Mouse (Mus musculus): Measurements from ENCODE around the gene S100a5. TPM values are rescaled to one million over a fixed set of nuclear protein-coding genes. Genes with fewer than 3 reads are reported as not detected.

Gene S100a5
- total and polyA plus RNA-seq, 3 experiments: not detected

DNA sequence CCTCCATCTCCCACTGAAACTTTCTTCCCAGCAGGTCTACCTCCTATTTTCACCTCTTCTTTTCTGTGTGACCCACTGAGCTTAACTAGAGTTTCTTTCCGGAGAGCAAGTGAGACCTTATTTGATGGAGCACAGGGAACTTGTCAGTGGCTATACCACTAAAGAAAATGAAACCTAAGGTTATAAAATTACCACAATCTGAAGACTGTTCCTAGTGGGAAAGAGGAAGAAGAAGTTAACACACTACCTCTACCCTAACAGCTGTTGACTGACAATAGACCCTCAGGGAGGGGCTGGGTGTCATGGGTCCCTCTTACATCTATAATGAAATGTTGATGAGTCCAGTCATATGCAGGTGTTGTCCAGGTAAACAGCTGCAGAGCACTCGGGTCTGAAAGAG is 23.7 kb downstream of the S100a5 start:
- no peak for ATAC-seq (ENCODE audit: extremely low read depth, insufficient number of reproducible peaks, low FRiP score, poor library complexity, severe bottlenecking)

GRCm38 (mm10) chr3:90638511-90639275 is 30.4 kb downstream of the S100a5 start:
- H3K27me3 ChIP-seq (ENCODE audit: insufficient read depth, low read length): peaks cover 3% of the 10 kb centered on the region; the same call in 1 of the 2 replicates
- H3K4me3 ChIP-seq (ENCODE audit: low read depth, low read length): no peak overlapping the region
- H3K4me1 ChIP-seq (ENCODE audit: insufficient read depth, low read depth, low read length): no peaks in the 10 kb centered on the region
- no peak for TF ChIP-seq POLR2AphosphoS5 (IDR thresholded peaks at IDR 0.05; ENCODE audit: insufficient replicate concordance, low read depth, low read length)
- no peak for TF ChIP-seq GATA1 (IDR thresholded peaks at IDR 0.05; ENCODE audit: borderline replicate concordance, low read length)
- TF ChIP-seq GATA2 (IDR thresholded peaks at IDR 0.05; ENCODE audit: borderline replicate concordance, low read depth, low read length): no peak
- no peak for TF ChIP-seq TAL1 (conservative IDR thresholded peaks at IDR 0.05; ENCODE audit: low read depth, low read length)
- no peak for TF ChIP-seq CTCF (IDR thresholded peaks at IDR 0.05; ENCODE audit: low read depth, low read length)
- no peaks in the 10 kb centered on the region for H3K36me3 ChIP-seq (replicated peaks)
- DNase-seq (ENCODE audit: low spot score): no peak
- no peaks in the 10 kb centered on the region for H3K9me3 ChIP-seq (replicated peaks)
- no peak for ATAC-seq (ENCODE audit: extremely low read depth, insufficient number of reproducible peaks, low FRiP score, poor library complexity, severe bottlenecking)

More for the DNA sequence above, 23.7 kb downstream of the S100a5 start:
- Histone ChIP-seq H3K27me3 (ENCODE audit: insufficient read depth, low read length) (0 out of 2 replicates have a peak, but pooled peaks cover 5% of the 10 kb centered on the region), H3K4me1 (ENCODE audit: insufficient read depth, low read depth, low read length) (no peaks in the 10 kb centered on the region), H3K4me3 (ENCODE audit: low read depth, low read length) (no peak overlapping the region), H3K36me3 (replicated peaks) (no peaks in the 10 kb centered on the region), H3K9me3 (replicated peaks) (no peaks in the 10 kb centered on the region)
- DNase-seq (ENCODE audit: low spot score): no peak
- TF ChIP-seq GATA2 (IDR thresholded peaks at IDR 0.05; ENCODE audit: borderline replicate concordance, low read depth, low read length) (no peak), TAL1 (conservative IDR thresholded peaks at IDR 0.05; ENCODE audit: low read depth, low read length) (no peak), CTCF (IDR thresholded peaks at IDR 0.05; ENCODE audit: low read depth, low read length) (no peak), GATA1 (IDR thresholded peaks at IDR 0.05; ENCODE audit: borderline replicate concordance, low read length) (no peak), POLR2AphosphoS5 (IDR thresholded peaks at IDR 0.05; ENCODE audit: insufficient replicate concordance, low read depth, low read length) (no peak)

GRCm38 (mm10) chr3:90639511-90640154 is 31.3 kb downstream of the S100a5 start:
- Histone ChIP-seq H3K27me3 (ENCODE audit: insufficient read depth, low read length) (peaks cover 3% of the 10 kb centered on the region; the same call in 1 of the 2 replicates), H3K36me3 (replicated peaks) (no peaks in the 10 kb centered on the region), H3K4me3 (ENCODE audit: low read depth, low read length) (no peak overlapping the region), H3K9me3 (replicated peaks) (no peaks in the 10 kb centered on the region), H3K4me1 (ENCODE audit: insufficient read depth, low read depth, low read length) (no peaks in the 10 kb centered on the region)
- ATAC-seq (ENCODE audit: extremely low read depth, insufficient number of reproducible peaks, low FRiP score, poor library complexity, severe bottlenecking): peak; percentile 28; the same call in 1 of the 2 replicates
- DNase-seq (ENCODE audit: low spot score): no peak
- TF ChIP-seq GATA2 (IDR thresholded peaks at IDR 0.05; ENCODE audit: borderline replicate concordance, low read depth, low read length) (no peak), CTCF (IDR thresholded peaks at IDR 0.05; ENCODE audit: low read depth, low read length) (peak; percentile 84)

DNA sequence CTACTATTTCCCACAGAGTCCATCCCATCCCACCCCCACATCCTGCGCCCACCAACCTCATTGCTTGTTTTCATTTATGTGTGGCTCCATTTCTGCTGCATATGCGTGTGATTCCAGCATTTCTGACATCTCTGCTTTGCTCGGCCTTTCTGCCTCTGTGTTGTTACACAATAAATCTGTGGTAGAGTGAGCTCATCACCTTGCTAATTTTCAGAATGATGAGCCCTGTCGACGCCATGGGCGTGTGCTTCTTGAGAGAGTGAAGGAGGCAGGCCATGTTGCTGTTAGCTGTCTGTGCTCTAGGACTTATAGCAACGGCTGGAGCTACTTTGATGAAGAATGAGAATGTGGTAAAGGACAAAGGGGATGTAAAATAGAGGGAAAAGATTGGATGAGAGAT is 32.7 kb downstream of the S100a5 start:
- no peak for ATAC-seq (ENCODE audit: extremely low read depth, insufficient number of reproducible peaks, low FRiP score, poor library complexity, severe bottlenecking)
- H3K27me3 ChIP-seq (ENCODE audit: insufficient read depth, low read length): peaks cover 3% of the 10 kb centered on the region; the same call in 1 of the 2 replicates
- no peaks in the 10 kb centered on the region for H3K9me3 ChIP-seq (replicated peaks)
- no peaks in the 10 kb centered on the region for H3K36me3 ChIP-seq (replicated peaks)
- no peaks in the 10 kb centered on the region for H3K4me1 ChIP-seq (ENCODE audit: insufficient read depth, low read depth, low read length)
- no peak for DNase-seq (ENCODE audit: low spot score)
- TF ChIP-seq GATA2 (IDR thresholded peaks at IDR 0.05; ENCODE audit: borderline replicate concordance, low read depth, low read length) (no peak), CTCF (IDR thresholded peaks at IDR 0.05; ENCODE audit: low read depth, low read length) (no peak), GATA1 (IDR thresholded peaks at IDR 0.05; ENCODE audit: borderline replicate concordance, low read length) (no peak), POLR2AphosphoS5 (IDR thresholded peaks at IDR 0.05; ENCODE audit: insufficient replicate concordance, low read depth, low read length) (no peak), TAL1 (conservative IDR thresholded peaks at IDR 0.05; ENCODE audit: low read depth, low read length) (no peak)
- H3K4me3 ChIP-seq (ENCODE audit: low read depth, low read length): no peak overlapping the region

GRCm38 (mm10) chr3:90644220-90644619 is 35.9 kb downstream of the S100a5 start:
- DNase-seq (ENCODE audit: low spot score) (no peak), ATAC-seq (ENCODE audit: extremely low read depth, insufficient number of reproducible peaks, low FRiP score, poor library complexity, severe bottlenecking) (no peak)
- no peak overlapping the region for H3K4me3 ChIP-seq (ENCODE audit: low read depth, low read length)
- 0 out of 2 replicates have a peak, but pooled peaks have one; percentile 23 for TF ChIP-seq CTCF (IDR thresholded peaks at IDR 0.05; ENCODE audit: low read depth, low read length)
- no peak for TF ChIP-seq TAL1 (conservative IDR thresholded peaks at IDR 0.05; ENCODE audit: low read depth, low read length)
- H3K27me3 ChIP-seq (ENCODE audit: insufficient read depth, low read length): 0 out of 2 replicates have a peak, but pooled peaks cover 2% of the 10 kb centered on the region
- H3K9me3 ChIP-seq (replicated peaks): no peaks in the 10 kb centered on the region
- no peaks in the 10 kb centered on the region for H3K36me3 ChIP-seq (replicated peaks)
- H3K4me1 ChIP-seq (ENCODE audit: insufficient read depth, low read depth, low read length): no peaks in the 10 kb centered on the region

DNA sequence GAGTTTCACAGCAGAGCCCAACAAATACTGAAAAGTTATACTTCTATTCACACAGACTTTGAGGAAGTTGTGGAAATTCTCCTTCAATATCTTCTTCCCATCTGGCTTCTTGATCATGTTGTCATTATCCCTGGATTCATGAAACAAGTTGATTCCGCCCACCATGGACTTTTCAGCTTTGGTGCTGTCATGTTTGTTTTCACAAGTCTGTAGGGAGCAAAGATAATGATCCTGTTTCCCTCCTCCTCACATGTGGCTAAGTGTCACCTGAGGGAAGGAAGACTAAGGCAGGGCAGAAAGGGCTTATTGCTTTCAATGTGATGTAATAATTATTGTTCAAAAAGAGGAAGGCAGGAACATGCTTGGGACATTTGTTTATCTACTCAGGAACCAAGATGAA is 39.0 kb downstream of the S100a5 start:
- no peaks in the 10 kb centered on the region for H3K9me3 ChIP-seq (replicated peaks)
- no peak for ATAC-seq (ENCODE audit: extremely low read depth, insufficient number of reproducible peaks, low FRiP score, poor library complexity, severe bottlenecking)
- no peak for DNase-seq (ENCODE audit: low spot score)
- 0 out of 2 replicates have a peak, but pooled peaks cover 2% of the 10 kb centered on the region for H3K27me3 ChIP-seq (ENCODE audit: insufficient read depth, low read length)
- no peaks in the 10 kb centered on the region for H3K36me3 ChIP-seq (replicated peaks)
- TF ChIP-seq GATA2 (IDR thresholded peaks at IDR 0.05; ENCODE audit: borderline replicate concordance, low read depth, low read length) (no peak), GATA1 (IDR thresholded peaks at IDR 0.05; ENCODE audit: borderline replicate concordance, low read length) (no peak), TAL1 (conservative IDR thresholded peaks at IDR 0.05; ENCODE audit: low read depth, low read length) (no peak), POLR2AphosphoS5 (IDR thresholded peaks at IDR 0.05; ENCODE audit: insufficient replicate concordance, low read depth, low read length) (no peak), CTCF (IDR thresholded peaks at IDR 0.05; ENCODE audit: low read depth, low read length) (no peak)
- no peaks in the 10 kb centered on the region for H3K4me1 ChIP-seq (ENCODE audit: insufficient read depth, low read depth, low read length)
- no peak overlapping the region for H3K4me3 ChIP-seq (ENCODE audit: low read depth, low read length)

Measured in G1E (cell line).